Mouse (Mus musculus) heart, embryonic 15.5 days (tissue): Measurements from ENCODE around the gene Dhx16. TPM values are rescaled to one million over a fixed set of nuclear protein-coding genes. Genes with fewer than 3 reads are reported as not detected.

Experiments used
- ATAC-seq: fragments of 200-750 bp; cut with Nextera tagmentation; replicated peaks from 2 replicates; pipeline ENCODE4 v1.8.0; 2017; ENCODE audit warnings: low read depth, moderate TSS enrichment; ENCODE audit not compliant: insufficient number of reproducible peaks, insufficient read depth, low FRiP score
- H3K27ac ChIP-seq: fragments of 300-500 bp; sonication (generic); 2 replicates; pipeline ENCODE4 v1.5.1; 2015; ENCODE audit warnings: mild to moderate bottlenecking, inconsistent platforms
- H3K27me3 ChIP-seq: fragments of 300-500 bp; sonication (generic); 2 replicates; pipeline ENCODE4 v1.6.1; 2015; ENCODE audit warnings: inconsistent platforms
- H3K36me3 ChIP-seq: fragments of 300-500 bp; sonication (generic); 2 replicates; pipeline ENCODE4 v1.6.1; 2015; ENCODE audit warnings: mild to moderate bottlenecking, inconsistent platforms
- H3K4me1 ChIP-seq: fragments of 300-500 bp; sonication (generic); replicated peaks from 2 replicates; pipeline ENCODE4 v1.6.1; 2015; ENCODE audit warnings: inconsistent platforms
- H3K4me2 ChIP-seq: fragments of 300-500 bp; sonication (generic); 2 replicates; pipeline ENCODE4 v1.6.1; 2015; ENCODE audit warnings: inconsistent platforms, mild to moderate bottlenecking, moderate library complexity
- H3K4me3 ChIP-seq: fragments of 300-500 bp; sonication (generic); 2 replicates; pipeline ENCODE4 v1.5.1; 2015; ENCODE audit warnings: mild to moderate bottlenecking, inconsistent platforms
- H3K9ac ChIP-seq: fragments of 300-500 bp; sonication (generic); 2 replicates; pipeline ENCODE4 v1.6.1; 2015; ENCODE audit warnings: mild to moderate bottlenecking, inconsistent platforms
- H3K9me3 ChIP-seq: fragments of 300-500 bp; sonication (generic); replicated peaks from 2 replicates; pipeline ENCODE4 v1.6.1; 2016; ENCODE audit warnings: inconsistent platforms
- WGBS: fragments of 180-500 bp; shearing (Covaris S2); methylation state at CpG from one replicate; pipeline ENCODE4 v1.1.7; 2015; ENCODE audit warnings: mixed read lengths; 5-methylcytosine and 5-hydroxymethylcytosine counted together
- polyA plus RNA-seq: library from polyadenylated mRNA; unstranded; fragments of >200 nt; fragmentation: Nextera tagmentation; extraction: Ambion mirVana; gene quantifications from 2 replicates; pipeline ENCODE4 v1.2.1, GENCODE M21; 2015

Gene Dhx16
- polyA plus RNA-seq, 1 experiment from 2014 or later = 19.7 TPM

DNA sequence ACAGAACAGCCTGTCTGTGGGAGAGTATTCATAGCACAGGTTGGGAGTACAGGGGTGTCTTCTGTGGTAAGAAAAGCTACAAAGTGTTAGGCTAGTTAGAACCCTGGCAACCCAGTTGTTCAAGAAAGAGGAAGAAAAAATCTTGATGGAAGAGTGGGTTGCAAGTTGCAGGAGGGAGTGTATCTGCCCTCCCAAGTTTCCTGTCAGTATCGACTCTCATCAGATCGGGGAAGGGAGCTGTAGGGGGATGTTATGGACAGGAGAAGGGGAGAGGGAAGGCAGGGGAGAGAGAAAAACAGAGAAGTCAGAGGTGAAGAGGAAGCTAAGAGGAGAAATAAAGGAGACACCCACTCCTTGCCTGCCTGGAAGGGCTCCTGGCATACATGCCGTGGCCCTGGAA lies 21.0 kb downstream of the Dhx16 start:
- ATAC-seq = no peak
- no peaks in the 10 kb centered on the region for H3K27me3 ChIP-seq
- H3K4me3 ChIP-seq = no peak overlapping the region
- H3K4me1 ChIP-seq = peaks cover 32% of the 10 kb centered on the region
- H3K4me2 ChIP-seq = no peak overlapping the region
- H3K36me3 ChIP-seq = 0 out of 2 replicates have a peak, but pooled peaks cover 6% of the 10 kb centered on the region
- no peak overlapping the region for H3K9ac ChIP-seq
- H3K27ac ChIP-seq = no peak overlapping the region
- no peaks in the 10 kb centered on the region for H3K9me3 ChIP-seq
- 83% methylated on average over 3 of the region's 3 CpGs for WGBS

DNA sequence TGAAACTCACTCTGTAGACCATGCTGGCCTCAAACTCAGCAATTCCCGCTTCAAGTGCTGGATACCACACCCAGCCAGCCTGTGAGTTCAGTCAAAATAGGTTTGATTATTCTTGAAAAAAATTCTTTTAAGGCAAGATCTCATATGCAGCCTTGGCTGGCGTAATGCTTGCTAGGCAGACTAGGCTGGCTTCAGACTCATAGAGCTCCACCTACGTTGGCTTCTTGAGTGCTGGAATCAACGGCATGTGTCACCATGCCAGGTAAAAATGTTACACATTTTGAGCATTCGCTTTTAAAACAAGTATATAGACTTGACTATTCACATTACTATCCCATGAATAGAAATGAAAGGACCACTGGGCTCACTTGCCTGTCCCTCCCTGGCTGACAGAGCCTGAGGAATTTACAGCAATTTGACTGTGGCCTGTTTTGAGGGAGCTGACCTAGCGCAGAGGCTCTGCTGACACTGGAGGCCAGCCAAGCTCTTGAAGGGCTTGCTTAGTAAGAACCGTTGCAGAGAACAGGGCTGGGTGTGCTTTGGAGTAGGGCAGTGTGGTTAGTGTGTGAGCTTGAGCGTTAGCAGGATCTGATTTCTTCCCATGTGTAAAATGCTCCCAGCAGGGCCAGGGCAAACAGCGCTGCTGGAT lies 23.8 kb downstream of the Dhx16 start:
- H3K4me2 ChIP-seq = peak overlapping the region; percentile 12; the same call in 1 of the 2 replicates
- H3K4me3 ChIP-seq = no peak overlapping the region
- H3K4me1 ChIP-seq = peaks cover 21% of the 10 kb centered on the region
- peak overlapping the region; percentile 22; the same call in 1 of the 2 replicates for H3K9ac ChIP-seq
- H3K9me3 ChIP-seq = no peaks in the 10 kb centered on the region
- peak; percentile 80 for ATAC-seq
- H3K27ac ChIP-seq = peak overlapping the region; percentile 80
- 59% methylated on average over 9 of the region's 9 CpGs for WGBS
- H3K36me3 ChIP-seq = peaks cover 11% of the 10 kb centered on the region; the same call in 1 of the 2 replicates
- no peaks in the 10 kb centered on the region for H3K27me3 ChIP-seq

DNA sequence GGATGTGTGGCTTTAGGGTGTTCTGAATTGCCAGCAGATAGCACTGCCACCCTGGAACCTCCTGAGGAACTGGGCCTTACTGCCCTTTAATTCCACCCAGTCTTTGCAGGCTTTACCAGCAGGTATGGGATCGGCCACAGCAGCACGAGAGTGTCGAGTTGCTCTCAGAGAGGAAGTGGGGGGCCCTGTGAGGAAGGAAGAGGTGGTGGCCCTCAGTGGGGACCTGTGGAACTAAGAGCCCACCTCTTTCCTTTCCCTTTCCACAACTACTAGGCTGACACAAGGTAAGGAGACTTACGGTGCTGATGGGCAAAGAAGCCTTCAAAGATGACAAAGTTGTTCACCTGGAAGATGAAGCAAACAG lies 24.4 kb downstream of the Dhx16 start:
- H3K27me3 ChIP-seq = no peaks in the 10 kb centered on the region
- peak overlapping the region; percentile 12; the same call in 1 of the 2 replicates for H3K4me2 ChIP-seq
- no peak overlapping the region for H3K4me3 ChIP-seq
- peak overlapping the region; percentile 22 for H3K9ac ChIP-seq
- ATAC-seq = peak; percentile 7; the same call in 1 of the 2 replicates
- H3K9me3 ChIP-seq = no peaks in the 10 kb centered on the region
- peak overlapping the region; percentile 80 for H3K27ac ChIP-seq
- 60% methylated on average over 4 of the region's 4 CpGs for WGBS
- H3K4me1 ChIP-seq = peaks cover 26% of the 10 kb centered on the region
- H3K36me3 ChIP-seq = peaks cover 11% of the 10 kb centered on the region; the same call in 1 of the 2 replicates

DNA sequence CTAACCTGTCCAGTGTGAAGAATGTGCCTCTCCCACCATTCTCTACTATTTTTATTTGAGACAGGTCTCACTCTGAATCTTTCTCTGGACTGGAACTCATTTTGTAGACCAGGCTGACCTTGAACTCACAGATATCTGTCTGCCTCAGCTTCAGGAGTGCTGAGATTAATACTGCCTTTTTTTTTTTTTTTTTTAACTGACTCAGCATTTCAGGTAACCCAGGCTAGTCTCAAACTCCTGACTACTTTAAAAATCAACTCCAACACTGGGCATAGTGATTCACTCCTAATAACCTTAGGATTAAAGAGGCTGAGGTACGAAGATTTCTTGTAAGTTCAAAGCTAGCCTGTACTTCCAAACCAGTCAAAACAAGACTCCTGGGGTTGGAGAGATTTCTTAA lies 26.0 kb downstream of the Dhx16 start:
- ATAC-seq = no peak
- Histone ChIP-seq H3K4me3 (no peak overlapping the region), H3K4me2 (no peak overlapping the region), H3K9me3 (no peaks in the 10 kb centered on the region), H3K4me1 (peaks cover 34% of the 10 kb centered on the region), H3K27ac (no peak overlapping the region), H3K9ac (no peak overlapping the region), H3K36me3 (peaks cover 11% of the 10 kb centered on the region; the same call in 1 of the 2 replicates), H3K27me3 (no peaks in the 10 kb centered on the region)
- WGBS = 96% methylated on average over 1 of the region's 1 CpGs

DNA sequence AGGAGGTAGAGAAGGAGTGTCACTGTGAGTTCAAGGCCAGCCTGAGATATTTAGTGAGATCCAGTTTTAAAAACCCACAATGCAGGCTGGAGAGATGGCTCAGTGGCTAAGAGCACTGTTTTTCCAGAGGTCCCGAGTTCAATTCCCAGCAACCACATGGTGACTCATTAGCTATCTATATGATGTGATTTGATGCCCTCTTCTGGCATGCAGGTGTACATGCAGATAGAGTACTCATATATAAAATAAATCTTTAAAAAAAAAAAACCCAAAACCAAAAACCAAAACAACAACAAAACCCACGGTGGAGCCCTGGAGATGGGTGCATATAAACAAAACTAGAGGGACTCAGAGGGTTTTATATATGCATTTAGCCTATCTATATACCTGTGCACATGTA lies 28.0 kb downstream of the Dhx16 start:
- Histone ChIP-seq H3K4me2 (no peak overlapping the region), H3K4me1 (peaks cover 34% of the 10 kb centered on the region), H3K9ac (no peak overlapping the region), H3K4me3 (no peak overlapping the region), H3K9me3 (no peaks in the 10 kb centered on the region), H3K27ac (no peak overlapping the region), H3K27me3 (no peaks in the 10 kb centered on the region), H3K36me3 (peaks cover 18% of the 10 kb centered on the region)
- no peak for ATAC-seq
- 73% methylated on average over 2 of the region's 2 CpGs for WGBS

DNA sequence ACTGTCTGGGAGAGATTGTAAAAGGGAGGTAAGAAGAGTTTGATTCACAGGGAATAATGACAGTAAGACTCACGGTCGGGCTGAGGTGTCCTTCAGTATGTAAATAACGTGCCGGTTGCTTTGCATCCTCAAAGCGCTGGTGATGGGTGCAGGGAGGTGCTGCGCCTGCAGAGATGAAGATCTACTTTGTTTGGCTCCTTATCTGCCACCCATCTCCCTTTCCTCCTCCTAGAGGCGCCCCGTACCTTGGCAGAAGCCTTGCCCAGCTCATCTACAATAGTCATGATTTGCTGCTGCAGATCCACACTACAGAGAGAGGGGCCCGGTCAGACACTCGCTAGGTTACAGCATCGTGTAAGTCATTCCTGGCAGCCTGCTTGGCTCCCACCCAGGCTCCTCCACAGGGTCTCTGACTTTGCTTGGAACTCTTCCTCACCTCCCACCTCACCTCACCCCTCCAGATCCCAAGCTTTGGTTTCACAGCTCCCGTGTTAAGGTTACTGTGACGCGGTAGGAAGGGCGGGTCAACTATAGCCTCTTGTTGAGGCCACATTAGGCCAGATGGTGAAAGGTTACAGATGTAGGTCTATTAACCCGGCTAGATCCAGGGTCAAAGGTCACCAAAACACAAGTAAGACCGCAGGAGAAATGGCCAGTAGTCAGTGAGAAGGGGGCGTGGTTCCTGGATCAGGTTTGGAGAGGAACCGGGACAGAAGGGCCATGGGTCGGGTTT lies 29.7 kb downstream of the Dhx16 start:
- Histone ChIP-seq H3K27me3 (no peaks in the 10 kb centered on the region), H3K36me3 (peaks cover 31% of the 10 kb centered on the region), H3K4me3 (peak overlapping the region; percentile 78), H3K4me2 (peak overlapping the region; percentile 79), H3K9me3 (no peaks in the 10 kb centered on the region), H3K27ac (peak overlapping the region; percentile 75), H3K9ac (peak overlapping the region; percentile 69), H3K4me1 (peaks cover 17% of the 10 kb centered on the region)
- 27% methylated on average over 20 of the region's 20 CpGs for whole genome bisulfite sequencing
- ATAC-seq = peak; percentile 29

DNA sequence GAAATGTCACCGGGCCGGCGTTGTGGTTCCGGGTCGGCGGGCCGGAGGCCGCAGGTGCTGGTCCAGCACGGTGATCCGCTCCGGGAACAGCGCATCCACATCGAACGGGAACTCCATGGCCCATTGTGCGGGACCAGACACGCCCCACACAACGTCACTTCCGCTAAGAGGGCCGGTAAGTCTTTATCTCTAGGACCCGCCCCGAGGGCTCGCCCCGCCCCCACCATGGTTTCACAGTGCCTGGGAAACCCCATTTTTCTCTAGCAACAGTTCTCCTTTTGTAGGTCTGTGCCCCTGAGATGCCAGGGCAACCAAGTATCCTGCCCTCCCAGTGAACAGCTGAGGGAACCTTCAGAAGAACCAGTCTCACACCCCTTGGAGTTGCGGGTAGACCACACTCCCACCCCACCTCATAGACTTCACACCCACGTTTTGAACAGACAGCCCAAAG lies 30.3 kb downstream of the Dhx16 start, which contains the start of gene Atat1:
TSS of gene Atat1 (minus strand) at position 157 of the 451 bp plus-strand sequence.
- Histone ChIP-seq H3K4me3 (peak within 1 kb of the TSS; percentile 78), H3K27me3 (no peaks in the 10 kb centered on the region), H3K4me1 (peaks cover 18% of the 10 kb centered on the region), H3K36me3 (peaks cover 35% of the 10 kb centered on the region), H3K4me2 (peak within 1 kb of the TSS; percentile 79), H3K9me3 (no peaks in the 10 kb centered on the region), H3K27ac (peak within 1 kb of the TSS; percentile 75), H3K9ac (peak within 1 kb of the TSS; percentile 69)
- peak; percentile 85 for ATAC-seq
- WGBS = 2% methylated on average over 25 of the region's 25 CpGs

DNA sequence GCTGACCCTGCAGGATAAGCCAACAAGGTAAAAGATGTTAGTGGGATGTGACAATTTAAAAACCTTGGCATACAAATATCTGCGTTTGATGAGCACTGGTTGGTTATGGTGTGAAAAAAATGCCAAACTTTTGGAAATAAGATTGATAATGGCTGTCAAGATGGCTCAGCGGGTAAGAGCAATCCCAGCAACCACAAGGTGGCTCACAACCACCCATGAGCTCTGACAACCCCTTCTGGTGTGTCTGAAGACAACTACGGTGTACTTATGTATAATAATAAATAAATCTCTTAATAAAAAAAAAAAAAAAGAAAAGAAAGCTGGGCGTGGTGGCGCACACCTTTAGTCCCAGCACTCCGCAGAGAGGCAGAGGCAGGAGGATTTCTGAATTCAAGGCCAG lies 35.4 kb downstream of the Dhx16 start:
- H3K4me2 ChIP-seq = peak overlapping the region; percentile 73
- H3K36me3 ChIP-seq = peaks cover 31% of the 10 kb centered on the region
- H3K4me3 ChIP-seq = peak overlapping the region; percentile 83
- H3K9ac ChIP-seq = no peak overlapping the region
- H3K27ac ChIP-seq = no peak overlapping the region
- no peaks in the 10 kb centered on the region for H3K9me3 ChIP-seq
- H3K4me1 ChIP-seq = peaks cover 20% of the 10 kb centered on the region
- WGBS = 74% methylated on average over 6 of the region's 6 CpGs
- no peaks in the 10 kb centered on the region for H3K27me3 ChIP-seq
- ATAC-seq = no peak

DNA sequence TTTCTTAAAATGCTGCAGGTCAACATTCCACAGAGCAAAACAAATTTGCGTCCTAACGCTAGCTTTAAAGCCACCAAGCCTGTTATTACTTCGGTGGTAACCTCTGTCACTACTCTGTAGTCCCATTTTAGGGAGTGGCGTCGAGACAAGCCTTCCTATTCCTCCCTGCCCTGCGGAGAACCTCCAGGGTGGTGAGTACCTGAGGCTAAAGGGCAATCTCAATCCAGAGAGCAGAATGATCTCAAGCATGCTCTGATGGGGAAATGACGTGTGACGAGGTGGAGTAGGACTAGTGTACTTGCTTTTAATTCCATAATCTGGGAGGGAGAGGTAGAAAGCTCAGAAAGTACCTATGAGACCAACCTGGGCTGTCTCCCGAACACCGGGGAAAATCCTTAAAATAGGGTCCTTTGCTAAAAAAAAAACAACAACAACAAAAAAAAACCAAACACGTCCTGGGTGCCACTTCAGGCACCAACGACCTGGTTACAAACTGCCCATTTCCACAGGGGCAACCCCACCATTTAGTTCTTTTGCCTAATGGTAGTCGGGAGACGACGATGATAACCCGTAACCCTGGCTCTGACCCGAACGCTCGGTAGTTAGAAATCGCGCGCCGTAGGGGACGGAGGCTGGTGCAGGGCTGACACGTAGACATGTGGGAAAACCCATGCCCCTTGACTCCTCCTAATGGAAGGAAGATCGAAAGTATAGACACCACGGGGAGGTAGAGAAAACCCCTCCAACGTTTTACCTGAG lies 36.1 kb downstream of the Dhx16 start:
- Histone ChIP-seq H3K9me3 (no peaks in the 10 kb centered on the region), H3K4me2 (peak overlapping the region; percentile 73), H3K4me1 (peaks cover 25% of the 10 kb centered on the region), H3K27ac (peak overlapping the region; percentile 93), H3K36me3 (peaks cover 31% of the 10 kb centered on the region), H3K9ac (peak overlapping the region; percentile 63), H3K4me3 (peak overlapping the region; percentile 83), H3K27me3 (no peaks in the 10 kb centered on the region)
- peak; percentile 8; the same call in 1 of the 2 replicates for ATAC-seq
- WGBS = 2% methylated on average over 28 of the region's 28 CpGs

DNA sequence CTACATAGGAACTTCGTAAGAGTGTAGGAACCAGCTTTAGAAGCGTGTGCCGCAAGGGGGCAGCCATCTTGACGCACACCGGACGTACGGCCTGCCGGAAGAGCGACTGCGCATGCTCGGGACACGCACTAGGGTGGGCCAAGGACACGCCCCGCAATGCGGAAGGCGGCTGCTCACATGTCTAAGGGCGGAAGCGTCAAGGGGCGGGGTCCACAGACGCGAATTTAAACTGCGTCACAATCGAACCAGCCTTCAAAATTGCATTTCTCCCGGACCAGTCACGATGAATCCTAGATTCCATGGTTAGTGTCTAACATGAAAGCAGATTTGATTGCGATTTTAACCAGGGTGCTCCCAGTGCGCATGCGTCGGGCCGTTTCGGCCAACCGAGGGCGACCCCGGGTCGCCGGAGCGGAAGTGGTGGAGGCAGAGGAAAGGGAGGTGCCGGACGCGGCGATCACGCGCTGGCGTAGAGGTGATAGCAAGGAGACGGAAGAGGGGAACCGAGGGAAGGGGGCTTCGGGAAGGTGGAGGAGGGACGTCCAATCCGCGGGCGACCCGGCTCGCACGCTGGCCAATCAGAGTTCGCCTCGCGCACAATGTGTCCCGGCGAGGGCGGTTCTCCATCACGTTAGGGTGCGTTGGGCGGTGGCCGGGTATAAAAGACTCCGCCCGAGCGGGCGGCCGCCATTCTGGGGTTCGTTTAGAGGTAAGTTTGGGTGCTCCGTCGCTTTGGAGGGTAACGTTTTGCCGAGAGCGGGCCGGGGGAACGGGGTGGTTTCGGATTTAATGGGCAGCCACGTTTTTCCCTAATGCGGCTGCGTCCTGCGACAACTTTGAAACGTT lies 36.9 kb downstream of the Dhx16 start, which contains the start of the genes Mrps18b and Ppp1r10:
TSS of gene Mrps18b (minus strand) at position 93 of the 846 bp plus-strand sequence.
TSS of gene Ppp1r10 (plus strand) at position 138 of the 846 bp plus-strand sequence.
- Histone ChIP-seq H3K9me3 (no peaks in the 10 kb centered on the region), H3K4me2 (peak within 1 kb of the TSS; percentile 78), H3K27me3 (no peaks in the 10 kb centered on the region), H3K4me3 (peak within 1 kb of the TSS; percentile 83), H3K36me3 (peaks cover 25% of the 10 kb centered on the region), H3K27ac (peak within 1 kb of the TSS; percentile 97), H3K9ac (peak within 1 kb of the TSS; percentile 86), H3K4me1 (peaks cover 32% of the 10 kb centered on the region)
- ATAC-seq = peak; percentile 93
- WGBS = under 1% methylated on average over 83 of the region's 83 CpGs
